Mouse (Mus musculus): ENCODE measurements around the gene Trpc1. TPM values are rescaled to one million over a fixed set of nuclear protein-coding genes. Genes with fewer than 3 reads are reported as not detected.

Gene Trpc1
- total and polyA plus RNA-seq, 3 experiments, result 0.38 TPM; not detected in 2

DNA sequence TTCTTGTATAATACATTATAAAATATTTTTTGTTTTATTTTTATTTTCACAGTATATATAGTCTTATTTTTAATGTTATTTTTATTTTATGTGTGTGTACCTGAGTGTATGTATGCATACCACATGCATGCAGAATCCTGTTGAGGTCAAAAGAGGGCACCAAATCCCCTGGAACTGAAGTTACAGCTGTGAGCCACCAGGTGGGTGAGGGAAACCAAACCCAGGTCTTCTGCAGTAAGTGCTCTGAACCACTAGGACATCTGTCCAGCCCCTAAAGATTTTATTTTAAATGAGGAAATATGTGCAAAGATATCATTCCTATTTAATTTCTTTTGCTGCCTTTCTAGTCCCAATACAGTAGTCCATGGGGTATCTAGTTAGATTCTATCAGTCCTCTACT is 41.2 kb downstream of the Trpc1 start:
- DNase-seq (ENCODE audit: low spot score) (no peak), ATAC-seq (ENCODE audit: extremely low read depth, insufficient number of reproducible peaks, low FRiP score, poor library complexity, severe bottlenecking) (no peak; the same call in 1 of the 2 replicates)
- no peak for TF ChIP-seq GATA2 (IDR thresholded peaks at IDR 0.05; ENCODE audit: borderline replicate concordance, low read depth, low read length)
- no peak for TF ChIP-seq GATA1 (IDR thresholded peaks at IDR 0.05; ENCODE audit: borderline replicate concordance, low read length)
- TF ChIP-seq POLR2AphosphoS5 (IDR thresholded peaks at IDR 0.05; ENCODE audit: insufficient replicate concordance, low read depth, low read length), result no peak
- TF ChIP-seq TAL1 (conservative IDR thresholded peaks at IDR 0.05; ENCODE audit: low read depth, low read length), result no peak
- no peak for TF ChIP-seq CTCF (IDR thresholded peaks at IDR 0.05; ENCODE audit: low read depth, low read length)
- Histone ChIP-seq H3K4me1 (ENCODE audit: insufficient read depth, low read depth, low read length) (no peaks in the 10 kb centered on the region), H3K4me3 (ENCODE audit: low read depth, low read length) (no peak overlapping the region), H3K9me3 (replicated peaks) (no peaks in the 10 kb centered on the region), H3K36me3 (replicated peaks) (no peaks in the 10 kb centered on the region), H3K27me3 (ENCODE audit: insufficient read depth, low read length) (no peaks in the 10 kb centered on the region; the same call in 1 of the 2 replicates)

DNA sequence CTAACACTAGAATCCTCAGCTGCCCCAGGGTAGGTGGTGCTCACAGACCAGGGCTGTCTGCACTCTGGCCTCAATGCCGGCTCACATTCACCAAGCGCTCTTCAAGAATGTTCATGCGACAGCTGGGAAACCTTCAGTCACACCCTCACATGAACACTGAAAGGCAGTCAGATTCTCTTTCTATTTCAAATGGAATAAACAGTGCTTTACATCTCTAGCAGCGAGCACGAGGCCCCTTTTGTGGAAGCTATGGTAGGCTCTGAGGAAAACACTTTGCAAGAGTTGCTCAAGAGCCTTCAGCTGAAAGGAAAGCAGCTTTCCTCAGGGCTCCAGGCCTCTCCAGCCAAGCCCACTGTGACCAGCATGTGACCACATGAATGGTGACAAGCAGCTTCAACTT is 44.8 kb downstream of the Trpc1 start:
- ATAC-seq (ENCODE audit: extremely low read depth, insufficient number of reproducible peaks, low FRiP score, poor library complexity, severe bottlenecking), result no peak
- Histone ChIP-seq H3K9me3 (replicated peaks) (no peaks in the 10 kb centered on the region), H3K36me3 (replicated peaks) (no peaks in the 10 kb centered on the region), H3K4me1 (ENCODE audit: insufficient read depth, low read depth, low read length) (no peaks in the 10 kb centered on the region; the same call in 1 of the 2 replicates), H3K27me3 (ENCODE audit: insufficient read depth, low read length) (no peaks in the 10 kb centered on the region), H3K4me3 (ENCODE audit: low read depth, low read length) (no peak overlapping the region)
- TF ChIP-seq GATA2 (IDR thresholded peaks at IDR 0.05; ENCODE audit: borderline replicate concordance, low read depth, low read length), result no peak
- TF ChIP-seq POLR2AphosphoS5 (IDR thresholded peaks at IDR 0.05; ENCODE audit: insufficient replicate concordance, low read depth, low read length), result no peak
- TF ChIP-seq TAL1 (conservative IDR thresholded peaks at IDR 0.05; ENCODE audit: low read depth, low read length), result no peak
- TF ChIP-seq GATA1 (IDR thresholded peaks at IDR 0.05; ENCODE audit: borderline replicate concordance, low read length), result no peak
- TF ChIP-seq CTCF (IDR thresholded peaks at IDR 0.05; ENCODE audit: low read depth, low read length), result no peak
- DNase-seq (ENCODE audit: low spot score), result no peak

DNA sequence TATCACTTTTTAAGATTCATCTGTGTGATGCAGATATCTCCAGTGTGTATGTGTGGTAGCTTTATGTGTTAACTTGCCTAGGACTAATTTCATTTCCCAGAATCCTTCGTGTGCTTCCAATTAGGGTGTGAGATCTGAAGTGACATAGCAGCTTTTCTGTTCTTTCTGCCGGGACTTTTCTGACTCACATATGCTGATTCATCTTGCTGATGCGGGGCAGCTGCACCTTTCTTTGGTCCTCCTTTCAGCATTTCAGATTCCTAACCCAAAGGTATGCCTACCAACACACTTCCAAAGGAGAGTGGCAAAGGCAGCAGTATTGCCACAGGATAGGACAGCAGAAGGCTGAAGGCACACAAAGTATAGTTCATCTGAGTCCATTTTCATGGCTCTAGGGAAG is 46.1 kb downstream of the Trpc1 start:
- no peak overlapping the region for H3K4me3 ChIP-seq (ENCODE audit: low read depth, low read length)
- no peaks in the 10 kb centered on the region for H3K36me3 ChIP-seq (replicated peaks)
- no peak for ATAC-seq (ENCODE audit: extremely low read depth, insufficient number of reproducible peaks, low FRiP score, poor library complexity, severe bottlenecking)
- H3K27me3 ChIP-seq (ENCODE audit: insufficient read depth, low read length), result no peaks in the 10 kb centered on the region
- H3K4me1 ChIP-seq (ENCODE audit: insufficient read depth, low read depth, low read length), result no peaks in the 10 kb centered on the region; the same call in 1 of the 2 replicates
- no peak for DNase-seq (ENCODE audit: low spot score)
- H3K9me3 ChIP-seq (replicated peaks), result no peaks in the 10 kb centered on the region
- TF ChIP-seq TAL1 (conservative IDR thresholded peaks at IDR 0.05; ENCODE audit: low read depth, low read length) (no peak), GATA1 (IDR thresholded peaks at IDR 0.05; ENCODE audit: borderline replicate concordance, low read length) (no peak), POLR2AphosphoS5 (IDR thresholded peaks at IDR 0.05; ENCODE audit: insufficient replicate concordance, low read depth, low read length) (no peak), GATA2 (IDR thresholded peaks at IDR 0.05; ENCODE audit: borderline replicate concordance, low read depth, low read length) (no peak), CTCF (IDR thresholded peaks at IDR 0.05; ENCODE audit: low read depth, low read length) (no peak)

DNA sequence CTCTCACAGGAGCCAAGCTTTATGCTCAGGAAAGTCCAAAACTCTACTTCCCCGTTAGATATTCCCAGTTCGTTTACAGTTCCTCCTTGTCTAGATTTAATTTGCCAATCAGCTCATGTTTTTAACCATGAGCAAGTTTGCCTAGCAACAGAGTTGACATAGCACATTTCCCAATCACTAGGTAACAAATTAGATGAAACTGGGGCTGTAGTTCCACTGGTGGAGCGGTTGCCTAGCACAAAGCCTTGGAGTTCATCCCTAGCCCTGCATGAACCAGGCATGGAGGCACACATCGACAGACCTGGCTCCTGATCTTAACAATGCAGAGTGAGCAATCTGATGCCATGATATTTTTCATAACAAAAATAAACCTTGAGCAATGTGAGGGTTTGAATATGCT is 50.9 kb downstream of the Trpc1 start:
- DNase-seq (ENCODE audit: low spot score), result no peak
- Histone ChIP-seq H3K9me3 (replicated peaks) (no peaks in the 10 kb centered on the region), H3K4me1 (ENCODE audit: insufficient read depth, low read depth, low read length) (no peaks in the 10 kb centered on the region; the same call in 1 of the 2 replicates), H3K36me3 (replicated peaks) (no peaks in the 10 kb centered on the region), H3K27me3 (ENCODE audit: insufficient read depth, low read length) (no peaks in the 10 kb centered on the region), H3K4me3 (ENCODE audit: low read depth, low read length) (no peak overlapping the region)
- TF ChIP-seq TAL1 (conservative IDR thresholded peaks at IDR 0.05; ENCODE audit: low read depth, low read length) (no peak), GATA1 (IDR thresholded peaks at IDR 0.05; ENCODE audit: borderline replicate concordance, low read length) (no peak), GATA2 (IDR thresholded peaks at IDR 0.05; ENCODE audit: borderline replicate concordance, low read depth, low read length) (no peak), POLR2AphosphoS5 (IDR thresholded peaks at IDR 0.05; ENCODE audit: insufficient replicate concordance, low read depth, low read length) (no peak)
- no peak for ATAC-seq (ENCODE audit: extremely low read depth, insufficient number of reproducible peaks, low FRiP score, poor library complexity, severe bottlenecking)

DNA sequence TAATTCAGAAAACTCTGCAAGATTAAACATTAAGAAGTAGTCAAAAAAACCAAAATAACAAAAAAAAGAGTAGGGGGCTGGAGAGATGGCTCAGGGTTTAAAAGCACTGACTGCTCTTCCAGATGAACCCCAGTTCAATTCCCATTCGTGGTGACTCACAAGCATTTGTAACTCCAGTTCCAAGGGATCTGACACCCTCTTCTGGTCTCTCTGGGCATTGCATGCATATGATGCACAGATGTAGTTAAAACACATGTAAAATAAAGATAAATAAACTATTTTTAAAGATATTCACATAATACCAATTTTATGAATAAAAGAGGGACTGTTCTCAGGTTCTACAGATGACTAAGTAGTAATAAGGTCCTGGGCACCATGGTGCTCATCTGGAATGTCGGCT is 52.4 kb downstream of the Trpc1 start:
- Histone ChIP-seq H3K27me3 (ENCODE audit: insufficient read depth, low read length) (no peaks in the 10 kb centered on the region), H3K36me3 (replicated peaks) (no peaks in the 10 kb centered on the region), H3K9me3 (replicated peaks) (no peaks in the 10 kb centered on the region), H3K4me3 (ENCODE audit: low read depth, low read length) (no peak overlapping the region), H3K4me1 (ENCODE audit: insufficient read depth, low read depth, low read length) (no peaks in the 10 kb centered on the region; the same call in 1 of the 2 replicates)
- no peak for DNase-seq (ENCODE audit: low spot score)
- ATAC-seq (ENCODE audit: extremely low read depth, insufficient number of reproducible peaks, low FRiP score, poor library complexity, severe bottlenecking), result no peak
- no peak for TF ChIP-seq GATA2 (IDR thresholded peaks at IDR 0.05; ENCODE audit: borderline replicate concordance, low read depth, low read length)
- TF ChIP-seq TAL1 (conservative IDR thresholded peaks at IDR 0.05; ENCODE audit: low read depth, low read length), result no peak
- no peak for TF ChIP-seq GATA1 (IDR thresholded peaks at IDR 0.05; ENCODE audit: borderline replicate concordance, low read length)
- peak; percentile 39; the same call in 1 of the 2 replicates for TF ChIP-seq CTCF (IDR thresholded peaks at IDR 0.05; ENCODE audit: low read depth, low read length)
- TF ChIP-seq POLR2AphosphoS5 (IDR thresholded peaks at IDR 0.05; ENCODE audit: insufficient replicate concordance, low read depth, low read length), result no peak

DNA sequence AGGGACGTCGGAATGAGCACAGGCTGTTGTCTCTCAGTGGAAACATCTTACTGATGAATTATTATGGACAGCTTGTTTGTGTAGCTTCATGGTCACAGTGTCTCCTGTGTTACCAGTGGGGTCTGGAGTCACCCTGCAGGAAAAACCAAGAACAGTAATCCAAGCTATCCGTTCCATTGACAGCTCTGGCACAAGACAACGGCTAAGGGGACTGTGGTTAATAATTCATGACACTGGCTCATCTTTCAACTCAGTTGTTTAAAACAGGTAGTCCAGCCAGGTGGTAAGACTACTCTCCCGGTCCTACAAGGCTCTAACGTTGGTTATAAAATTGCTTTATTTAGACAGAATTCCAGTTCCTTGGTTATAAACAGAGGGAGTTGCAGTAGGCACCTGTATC is 53.6 kb downstream of the Trpc1 start:
- DNase-seq (ENCODE audit: low spot score) (no peak), ATAC-seq (ENCODE audit: extremely low read depth, insufficient number of reproducible peaks, low FRiP score, poor library complexity, severe bottlenecking) (no peak)
- no peak for TF ChIP-seq GATA1 (IDR thresholded peaks at IDR 0.05; ENCODE audit: borderline replicate concordance, low read length)
- TF ChIP-seq CTCF (IDR thresholded peaks at IDR 0.05; ENCODE audit: low read depth, low read length), result no peak
- TF ChIP-seq TAL1 (conservative IDR thresholded peaks at IDR 0.05; ENCODE audit: low read depth, low read length), result no peak
- no peak for TF ChIP-seq GATA2 (IDR thresholded peaks at IDR 0.05; ENCODE audit: borderline replicate concordance, low read depth, low read length)
- no peak for TF ChIP-seq POLR2AphosphoS5 (IDR thresholded peaks at IDR 0.05; ENCODE audit: insufficient replicate concordance, low read depth, low read length)
- no peak overlapping the region for H3K4me3 ChIP-seq (ENCODE audit: low read depth, low read length)
- no peaks in the 10 kb centered on the region for H3K36me3 ChIP-seq (replicated peaks)
- H3K4me1 ChIP-seq (ENCODE audit: insufficient read depth, low read depth, low read length), result no peaks in the 10 kb centered on the region; the same call in 1 of the 2 replicates
- H3K27me3 ChIP-seq (ENCODE audit: insufficient read depth, low read length), result no peaks in the 10 kb centered on the region
- no peaks in the 10 kb centered on the region for H3K9me3 ChIP-seq (replicated peaks)
